Mouse (Mus musculus) E14TG2a.4 (cell line): ENCODE data around the gene Iqgap1.

Experiments used
- CTCF ChIP-seq: conservative IDR thresholded peaks from 2 replicates; pipeline ENCODE4 v1.5.1; 2014; ENCODE audit warnings: low read length
- POU5F1 ChIP-seq: IDR thresholded peaks from 2 replicates; pipeline ENCODE4 v1.6.1; 2014; ENCODE audit warnings: low read length, borderline replicate concordance

- TF ChIP-seq CTCF (no peak), POU5F1 (no peak)
These were observed 20.0 kb upstream of the Iqgap1 start for GRCm38 (mm10) chr7:80845621-80846279.
